Mouse (Mus musculus): ENCODE results near the gene Pdcd1lg2.

Gene Pdcd1lg2

GRCm38 (mm10) chr19:29514130-29514529 lies 103.4 kb downstream of the Pdcd1lg2 start:
- in situ Hi-C loops (cut with MboI; ENCODE audit: unreplicated experiment in 2 of 2) = loop anchor here (25.0 kb wide), 3 partner anchors 298 to 1502 kb away; partner anchors contain the start of genes 9930021J03Rik (in 1 of the 2), Ranbp6 (in 1 of the 2) and Rfx3 (in 1 of the 2)

- in situ Hi-C loops (cut with MboI; ENCODE audit: unreplicated experiment in 2 of 2) = loop anchor here (25.0 kb wide), 3 partner anchors 297 to 1503 kb away; partner anchors contain the start of genes 9930021J03Rik (in 1 of the 2), Ranbp6 (in 1 of the 2) and Rfx3 (in 1 of the 2)
These were observed 104.7 kb downstream of the Pdcd1lg2 start for GRCm38 (mm10) chr19:29515386-29515785.

- in situ Hi-C loops (cut with MboI; ENCODE audit: unreplicated experiment in 2 of 2) = loop anchor here (25.0 kb wide), 3 partner anchors 296 to 1504 kb away; partner anchors contain the start of genes 9930021J03Rik (in 1 of the 2), Ranbp6 (in 1 of the 2) and Rfx3 (in 1 of the 2)
These were observed 105.3 kb downstream of the Pdcd1lg2 start for GRCm38 (mm10) chr19:29515991-29516390.

GRCm38 (mm10) chr19:29518409-29518808 lies 107.7 kb downstream of the Pdcd1lg2 start:
- in situ Hi-C loops (cut with MboI; ENCODE audit: unreplicated experiment in 2 of 2) = loop anchor here (25.0 kb wide), 3 partner anchors 294 to 1506 kb away; partner anchors contain the start of genes 9930021J03Rik (in 1 of the 2), Ranbp6 (in 1 of the 2) and Rfx3 (in 1 of the 2)

- in situ Hi-C loops (cut with MboI; ENCODE audit: unreplicated experiment in 2 of 2) = loop anchor here (25.0 kb wide), 3 partner anchors 293 to 1507 kb away; partner anchors contain the start of genes 9930021J03Rik (in 1 of the 2), Ranbp6 (in 1 of the 2) and Rfx3 (in 1 of the 2)
These were observed 108.2 kb downstream of the Pdcd1lg2 start for GRCm38 (mm10) chr19:29518922-29519321.

All from v-Abl transformed pro-B cells (cell line).